Mouse (Mus musculus) megakaryocyte progenitor cell, adult 5-6 weeks (primary cell): ENCODE results near the gene Clip2. TPM values are rescaled to one million over a fixed set of nuclear protein-coding genes. Genes with fewer than 3 reads are reported as not detected.

Source experiments
- total RNA-seq, 2 experiments: library from RNA; stranded (forward) in 1 of 2; stranded (reverse) in 1 of 2; fragments of 157-497, 149-512 nt in 1 of 2; fragments of 200-1000 nt in 1 of 2; gene quantifications; 2 replicates each; pipeline versions ENCODE4 v1.2.3 to v1.2.4; 2015 to 2017

Clip2 gene
- total RNA-seq, 2 experiments from 2014 or later: 2.1 to 17.6 TPM

Other genes with a start within 250 kb of the Clip2 start
- gene Gtf2i, start 237.7 kb downstream of the Clip2 start, total RNA-seq (2015): 89.9 and 91.0 TPM in 2 replicates
- 46.6 and 54.0 TPM in 2 replicates for gene Gtf2i, start 237.7 kb downstream of the Clip2 start, total RNA-seq (2017)
- gene Gtf2ird1, start 95.7 kb downstream of the Clip2 start, total RNA-seq (2015): 21.9 and 28.4 TPM in 2 replicates
- 14.5 and 18.2 TPM in 2 replicates for gene Gtf2ird1, start 95.7 kb downstream of the Clip2 start, total RNA-seq (2017)
- not detected in 2 replicates for gene Syna, start 7.7 kb upstream of the Clip2 start, total RNA-seq (2015)
- not detected in 2 replicates for gene Syna, start 7.7 kb upstream of the Clip2 start, total RNA-seq (2017)
- gene Rfc2, start 28.9 kb upstream of the Clip2 start, total RNA-seq (2015): 230 and 236 TPM in 2 replicates
- gene Rfc2, start 28.9 kb upstream of the Clip2 start, total RNA-seq (2017): 145 and 166 TPM in 2 replicates
- 33.7 and 35.8 TPM in 2 replicates for gene Lat2, start 62.6 kb upstream of the Clip2 start, total RNA-seq (2015)
- 48.6 and 67.4 TPM in 2 replicates for gene Lat2, start 62.6 kb upstream of the Clip2 start, total RNA-seq (2017)
- 201 and 220 TPM in 2 replicates for gene Eif4h, start 87.1 kb upstream of the Clip2 start, total RNA-seq (2015)
- gene Eif4h, start 87.1 kb upstream of the Clip2 start, total RNA-seq (2017): 238 and 266 TPM in 2 replicates
- gene Limk1, start 136.2 kb upstream of the Clip2 start, total RNA-seq (2015): 14.1 and 15.2 TPM in 2 replicates
- 11.5 and 16.6 TPM in 2 replicates for gene Limk1, start 136.2 kb upstream of the Clip2 start, total RNA-seq (2017)
- gene Eln, start 194.9 kb upstream of the Clip2 start, total RNA-seq (2015): not detected in 2 replicates
- not detected in 2 replicates for gene Eln, start 194.9 kb upstream of the Clip2 start, total RNA-seq (2017)